Mouse (Mus musculus): ENCODE measurements at regions not wholly inside any gene's neighbourhood (a gene's known extent, or its start where the extent isn't known, plus 50 kb on each side); places are given as distances from the start of the nearest gene placed in this dataset.

- no peak for DNase-seq (ENCODE audit: low spot score)
Observed at GRCm38 (mm10) chr1:91678789-91679188, 122.5 kb upstream of the Twist2 start.

- DNase-seq (ENCODE audit: low spot score), result no peak
Observed at GRCm38 (mm10) chr1:91685031-91685430, 116.2 kb upstream of the Twist2 start.

GRCm38 (mm10) chr1:91685789-91686188 is 115.5 kb upstream of the Twist2 start:
- peak; percentile 49 for DNase-seq (ENCODE audit: low spot score)

- no peak for DNase-seq (ENCODE audit: low spot score)
Observed at GRCm38 (mm10) chr1:91691601-91692000, 109.7 kb upstream of the Twist2 start.

GRCm38 (mm10) chr1:91692709-91693460 is 108.4 kb upstream of the Twist2 start:
- no peak for DNase-seq (ENCODE audit: low spot score)

GRCm38 (mm10) chr1:91697053-91697452 is 104.2 kb upstream of the Twist2 start:
- DNase-seq (ENCODE audit: low spot score), result no peak

- DNase-seq (ENCODE audit: low spot score), result no peak
Observed at GRCm38 (mm10) chr1:91701475-91701874, 99.8 kb upstream of the Twist2 start.

GRCm38 (mm10) chr1:91702021-91702420 is 99.2 kb upstream of the Twist2 start:
- no peak for DNase-seq (ENCODE audit: low spot score)

GRCm38 (mm10) chr1:91702737-91703136 is 98.5 kb upstream of the Twist2 start:
- DNase-seq (ENCODE audit: low spot score), result no peak

- DNase-seq (ENCODE audit: low spot score), result no peak
Observed at GRCm38 (mm10) chr1:91705451-91705850, 95.8 kb upstream of the Twist2 start.

GRCm38 (mm10) chr1:91708550-91709243 is 92.6 kb upstream of the Twist2 start:
- DNase-seq (ENCODE audit: low spot score), result no peak

- DNase-seq (ENCODE audit: low spot score), result no peak
Observed at GRCm38 (mm10) chr1:91709244-91709600, 92.0 kb upstream of the Twist2 start.

GRCm38 (mm10) chr1:91713131-91713530 is 88.1 kb upstream of the Twist2 start:
- DNase-seq (ENCODE audit: low spot score), result no peak

- DNase-seq (ENCODE audit: low spot score), result no peak
Observed at GRCm38 (mm10) chr1:91714266-91714665, 87.0 kb upstream of the Twist2 start.

- no peak for DNase-seq (ENCODE audit: low spot score)
Observed at GRCm38 (mm10) chr1:91715341-91715740, 85.9 kb upstream of the Twist2 start.

- DNase-seq (ENCODE audit: low spot score), result no peak
Observed at GRCm38 (mm10) chr1:91715791-91716190, 85.5 kb upstream of the Twist2 start.

GRCm38 (mm10) chr1:91716836-91717235 is 84.4 kb upstream of the Twist2 start:
- DNase-seq (ENCODE audit: low spot score), result no peak

GRCm38 (mm10) chr1:91717961-91718360 is 83.3 kb upstream of the Twist2 start:
- no peak for DNase-seq (ENCODE audit: low spot score)

- peak; percentile 42 for DNase-seq (ENCODE audit: low spot score)
Observed at GRCm38 (mm10) chr1:91729246-91729645, 72.0 kb upstream of the Twist2 start.

- no peak for DNase-seq (ENCODE audit: low spot score)
Observed at GRCm38 (mm10) chr1:91730281-91730680, 71.0 kb upstream of the Twist2 start.

GRCm38 (mm10) chr1:91731703-91732102 is 69.6 kb upstream of the Twist2 start:
- peak; percentile 45 for DNase-seq (ENCODE audit: low spot score)

GRCm38 (mm10) chr1:91732461-91732861 is 68.8 kb upstream of the Twist2 start:
- DNase-seq (ENCODE audit: low spot score), result no peak

GRCm38 (mm10) chr1:91734731-91735130 is 66.5 kb upstream of the Twist2 start:
- no peak for DNase-seq (ENCODE audit: low spot score)

- no peak for DNase-seq (ENCODE audit: low spot score)
Observed at GRCm38 (mm10) chr1:91735436-91735835, 65.8 kb upstream of the Twist2 start.

All from embryo, embryonic 10.5 days (tissue).